Mouse (Mus musculus) gastrocnemius, postnatal 4 days (tissue): Measurements from ENCODE around the gene St6galnac5. TPM values are rescaled to one million over a fixed set of nuclear protein-coding genes. Genes with fewer than 3 reads are reported as not detected.
"Not testable (repeated sequence)": the region's sequence is repeated elsewhere in the genome, so short reads cannot be mapped to it uniquely, and the experiment has no call there.

Experiments
- DNase-seq, 2 experiments: peaks; one replicate each; pipeline ENCODE4 v3.0.0; 2021 to 2022; ENCODE audit warnings: low spot score in 2 of 2, mixed read lengths in 2 of 2
- total RNA-seq, 2 experiments: library from RNA; stranded (reverse); gene quantifications; 2 replicates each; pipeline ENCODE4 v1.2.3; 2021

Gene St6galnac5
- total RNA-seq, 2 experiments from 2014 or later = 0.25 to 0.31 TPM

DNA sequence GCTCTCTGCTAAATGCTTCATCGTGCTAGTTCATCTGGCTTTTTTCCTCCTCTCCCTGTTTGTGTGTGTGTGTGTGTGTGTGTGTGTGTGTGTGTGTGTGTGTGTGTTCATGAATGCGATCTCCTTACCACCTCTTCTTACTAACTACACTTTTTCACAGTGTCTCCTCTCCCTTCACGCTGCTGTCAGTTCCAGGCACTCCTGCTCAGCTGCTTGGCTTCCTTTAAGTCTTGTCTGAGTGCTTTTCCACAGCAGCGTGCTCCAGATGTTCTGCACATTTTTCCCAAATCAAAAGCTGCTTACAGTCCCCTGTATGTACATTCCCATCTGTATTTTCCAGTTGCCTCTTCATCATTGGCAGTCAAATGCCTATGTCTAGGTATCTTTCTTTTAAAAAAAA is 189.0 kb downstream of the St6galnac5 start:
- DNase-seq = no peak

- no peak for DNase-seq
Observed at GRCm38 (mm10) chr3:152792601-152793000, 189.4 kb downstream of the St6galnac5 start.

DNA sequence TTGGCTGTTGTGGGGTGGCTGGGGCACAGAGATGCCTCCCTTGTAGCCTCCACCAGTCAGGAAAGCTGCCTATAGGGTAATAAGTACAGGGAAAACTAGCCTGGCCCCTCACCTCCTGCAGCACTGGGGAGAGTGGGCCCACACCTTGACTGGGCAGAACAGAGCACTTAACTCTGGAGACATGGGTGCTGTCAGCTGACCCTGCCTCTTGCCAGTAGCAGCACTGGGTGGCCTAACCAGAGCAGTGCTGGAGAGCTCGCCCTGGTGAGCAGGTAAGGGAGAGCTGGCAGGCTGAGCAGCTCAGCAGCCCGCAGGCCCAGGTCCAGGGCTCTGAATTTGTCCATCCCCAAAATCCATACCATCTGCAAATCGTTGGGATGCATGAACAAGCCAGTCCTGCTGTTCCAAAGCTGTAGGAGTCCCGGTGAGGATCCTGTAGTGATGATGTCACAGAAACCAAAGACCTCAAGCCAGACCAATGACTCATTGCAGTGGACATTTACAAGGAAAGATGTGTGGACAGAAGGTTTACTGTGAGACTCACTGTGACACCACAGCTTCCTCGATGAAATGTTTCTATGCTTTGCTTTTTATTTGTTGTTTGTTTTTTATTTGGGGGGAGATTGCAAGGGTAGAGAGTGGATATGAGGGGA is 193.6 kb downstream of the St6galnac5 start:
- not testable (repeated sequence) for DNase-seq

DNA sequence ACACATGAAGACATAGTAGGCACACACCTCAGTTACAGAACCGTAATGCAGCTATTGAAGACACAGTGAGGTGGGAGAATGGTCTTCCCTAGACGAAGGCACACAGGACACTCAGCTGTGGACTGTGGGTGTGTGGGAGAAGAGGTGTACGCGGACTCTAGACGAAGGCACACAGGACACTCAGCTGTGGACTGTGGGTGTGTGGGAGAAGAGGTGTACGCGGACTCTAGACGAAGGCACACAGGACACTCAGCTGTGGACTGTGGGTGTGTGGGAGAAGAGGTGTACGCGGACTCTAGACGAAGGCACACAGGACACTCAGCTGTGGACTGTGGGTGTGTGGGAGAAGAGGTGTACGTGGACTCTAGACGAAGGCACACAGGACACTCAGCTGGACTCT is 197.7 kb downstream of the St6galnac5 start:
- DNase-seq = not testable (repeated sequence)

DNA sequence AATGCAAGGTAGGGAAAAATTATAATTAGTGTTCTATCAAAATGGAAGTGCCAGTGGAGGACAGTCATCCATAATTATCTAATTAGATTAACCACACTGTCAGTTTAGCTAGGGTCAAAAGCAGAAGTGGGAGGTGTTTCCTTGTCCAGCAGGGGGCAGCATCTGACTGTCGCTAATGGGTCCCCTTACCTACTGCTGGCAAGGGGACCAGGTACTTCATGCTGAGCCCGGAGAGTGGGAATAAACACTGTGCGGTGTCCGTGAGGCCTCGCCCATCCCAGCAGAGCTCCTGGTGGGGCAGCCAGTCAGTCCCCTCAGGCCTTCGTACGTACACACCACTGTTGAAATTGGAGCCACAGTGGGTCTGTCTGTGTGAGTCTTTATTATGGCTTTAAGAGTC is 198.3 kb downstream of the St6galnac5 start:
- DNase-seq = peak; percentile 40 to 69

GRCm38 (mm10) chr3:152779819-152780218 is 202.2 kb downstream of the St6galnac5 start:
- DNase-seq = no peak

- no peak for DNase-seq
Observed at GRCm38 (mm10) chr3:152776872-152777540, 205.0 kb downstream of the St6galnac5 start.

- no peak for DNase-seq
Observed at GRCm38 (mm10) chr3:152776363-152776762, 205.7 kb downstream of the St6galnac5 start.

DNA sequence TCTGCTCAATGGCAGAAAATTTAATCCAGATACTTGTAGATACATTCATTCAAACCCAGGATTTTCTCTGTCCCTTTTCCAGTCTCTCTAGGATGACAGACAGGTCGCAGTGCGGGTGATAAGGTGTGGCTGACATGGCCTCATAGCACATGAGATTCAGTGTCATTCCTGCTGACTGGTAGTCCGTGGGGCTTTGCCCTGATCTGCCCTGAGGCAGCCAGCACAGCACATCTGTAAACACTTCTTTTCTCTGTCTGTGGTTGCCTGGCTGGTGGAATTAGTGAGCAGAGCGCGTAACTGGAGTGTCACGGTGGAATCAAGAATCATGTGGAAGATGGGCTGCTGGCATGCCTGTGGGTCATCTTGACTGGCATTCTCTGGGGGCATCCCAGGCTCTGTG is 212.0 kb downstream of the St6galnac5 start:
- no peak for DNase-seq

GRCm38 (mm10) chr3:152767485-152767884 is 214.6 kb downstream of the St6galnac5 start:
- no peak for DNase-seq
